Mouse (Mus musculus) embryonic fibroblast, embryonic 13.5 days (primary cell): ENCODE measurements at regions not wholly inside any gene's neighbourhood (a gene's known extent, or its start where the extent isn't known, plus 50 kb on each side); places are given as distances from the start of the nearest gene placed in this dataset.

Experiments
- CTCF ChIP-seq: IDR thresholded peaks from 2 replicates; pipeline ENCODE4 v1.5.1; 2011; ENCODE audit warnings: mild to moderate bottlenecking, control low read depth, low read length, moderate library complexity, borderline replicate concordance; ENCODE audit not compliant: insufficient read depth
- POLR2A ChIP-seq: IDR thresholded peaks from 2 replicates; pipeline ENCODE4 v1.6.1; 2011; ENCODE audit warnings: low read depth, mild to moderate bottlenecking, control low read depth, low read length, moderate library complexity

- TF ChIP-seq CTCF (no peak), POLR2A (no peak)
Measured at GRCm38 (mm10) chr1:22070028-22070427, 108.3 kb upstream of the Kcnq5 start.
